Mouse (Mus musculus) spleen, adult 2 months (tissue): ENCODE results near the gene Ccdc13. TPM values are rescaled to one million over a fixed set of nuclear protein-coding genes. Genes with fewer than 3 reads are reported as not detected.

ENCODE experiments used
- DNase-seq, 2 experiments: peaks; one replicate each; pipeline versions ENCODE4 v3.0.0 to v3.0.0-alpha.2; 2012 to 2021; ENCODE audit warnings: low spot score in 2 of 2, low read depth in 1 of 2
- H3K27ac ChIP-seq: fragments of 200-500 bp; 2 replicates; pipeline ENCODE4 v1.5.1; 2012; ENCODE audit warnings: low read length, inconsistent platforms; ENCODE audit not compliant: insufficient read depth
- H3K27me3 ChIP-seq: fragments of 200-500 bp; 2 replicates; pipeline ENCODE4 v1.6.1; 2012; ENCODE audit warnings: mild to moderate bottlenecking, moderate library complexity, low read length, inconsistent platforms; ENCODE audit not compliant: control insufficient read depth, insufficient read depth
- H3K36me3 ChIP-seq: fragments of 200-500 bp; 2 replicates; pipeline ENCODE4 v1.6.1; 2012; ENCODE audit warnings: mild to moderate bottlenecking, low read length, inconsistent platforms; ENCODE audit not compliant: control insufficient read depth, insufficient read depth
- H3K4me1 ChIP-seq: fragments of 200-500 bp; 2 replicates; pipeline ENCODE4 v1.6.1; 2011; ENCODE audit warnings: inconsistent platforms; ENCODE audit not compliant: control insufficient read depth, insufficient read depth, insufficient read length
- H3K4me3 ChIP-seq: fragments of 200-500 bp; 2 replicates; pipeline ENCODE4 v1.5.1; 2011; ENCODE audit warnings: mild to moderate bottlenecking, inconsistent platforms; ENCODE audit not compliant: insufficient read depth, insufficient read length; ENCODE audit errors: extremely low read depth
- CTCF ChIP-seq: fragments of 200-500 bp; IDR thresholded peaks from 2 replicates; pipeline ENCODE4 v1.5.1; 2011; ENCODE audit warnings: mild to moderate bottlenecking, inconsistent platforms; ENCODE audit not compliant: insufficient read depth, insufficient read length, insufficient replicate concordance; ENCODE audit errors: extremely low read depth
- POLR2A ChIP-seq: fragments of 200-500 bp; IDR thresholded peaks from 2 replicates; pipeline ENCODE4 v1.6.1; 2011; ENCODE audit warnings: low read depth, low read length, inconsistent platforms
- WGBS: fragments of 180-500 bp; shearing (Covaris S2); methylation state at CpG from one replicate; pipeline ENCODE4 v1.1.7; 2018; 5-methylcytosine and 5-hydroxymethylcytosine counted together
- polyA plus RNA-seq: library from polyadenylated mRNA; depleted of rRNA; stranded (reverse); fragments of >200 nt; gene quantifications from 2 replicates; pipeline ENCODE4 v1.2.3, GENCODE M21; 2012

Gene Ccdc13
- polyA plus RNA-seq, 1 experiment, result not detected

DNA sequence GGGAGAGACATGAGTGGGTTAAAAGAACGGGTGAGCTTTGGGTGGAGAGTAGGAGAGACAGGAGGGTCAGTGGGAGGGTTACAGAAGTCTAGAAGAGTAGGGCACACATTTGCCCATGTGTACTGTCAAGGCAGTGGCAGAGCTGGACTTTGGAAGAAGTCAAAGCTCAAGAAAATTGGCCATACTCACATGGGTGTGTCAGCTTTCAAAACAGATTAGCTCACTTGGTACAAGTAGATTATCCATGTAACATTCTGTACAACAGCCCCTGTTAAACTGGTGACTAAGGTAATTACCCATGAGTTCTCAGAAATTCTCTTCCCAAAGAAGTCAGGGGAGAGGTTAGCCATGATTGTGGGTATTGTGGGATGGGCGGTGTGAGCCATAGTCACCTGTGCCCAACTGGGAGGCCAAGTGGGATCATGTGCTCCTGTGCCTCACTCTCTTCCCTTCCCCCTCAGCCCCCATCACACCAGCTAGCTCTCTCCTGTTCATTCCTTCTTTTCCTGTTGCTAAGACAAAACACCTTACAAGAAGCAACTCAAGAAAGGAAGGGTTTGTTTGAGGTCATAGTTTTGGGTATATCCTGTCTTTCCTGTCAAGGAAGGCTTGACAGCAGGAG, 32.9 kb upstream of the Ccdc13 start:
- H3K36me3 ChIP-seq, result no peaks in the 10 kb centered on the region
- no peak for TF ChIP-seq CTCF
- no peak for TF ChIP-seq POLR2A
- no peak overlapping the region for H3K27ac ChIP-seq
- H3K4me1 ChIP-seq, result no peaks in the 10 kb centered on the region
- DNase-seq, result no peak
- 82% methylated on average over 2 of the region's 2 CpGs for WGBS
- no peak overlapping the region for H3K4me3 ChIP-seq
- H3K27me3 ChIP-seq, result no peaks in the 10 kb centered on the region

DNA sequence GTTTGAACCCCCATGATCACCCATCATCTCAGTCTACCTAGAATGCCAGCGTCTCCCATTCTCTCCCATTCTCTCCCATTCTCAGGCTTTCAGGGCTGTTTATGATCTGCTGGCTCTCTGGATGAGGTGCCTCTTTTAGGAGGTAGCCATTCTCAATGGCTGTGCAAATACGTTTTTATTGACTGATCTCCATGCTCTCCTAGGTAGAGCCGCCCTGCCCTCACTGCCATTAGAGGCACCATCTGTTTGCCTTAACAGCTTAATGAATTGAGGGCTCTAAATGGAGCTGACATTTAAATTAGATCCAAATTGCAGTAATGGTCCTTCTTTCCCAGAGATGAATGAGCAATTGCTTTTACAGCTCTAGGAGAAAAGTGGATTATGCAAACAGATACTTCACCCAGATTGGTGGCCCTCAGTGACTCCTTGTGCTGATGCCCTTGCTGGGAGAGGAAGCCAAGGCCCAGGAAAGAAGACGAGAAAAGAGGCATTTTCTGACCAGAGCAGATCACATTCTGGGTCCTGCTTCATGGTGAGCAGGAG, 30.8 kb upstream of the Ccdc13 start:
- TF ChIP-seq POLR2A (no peak), CTCF (no peak)
- no peaks in the 10 kb centered on the region for H3K27me3 ChIP-seq
- no peaks in the 10 kb centered on the region for H3K36me3 ChIP-seq
- no peak overlapping the region for H3K4me3 ChIP-seq
- DNase-seq, result no peak
- H3K27ac ChIP-seq, result no peak overlapping the region
- H3K4me1 ChIP-seq, result no peaks in the 10 kb centered on the region
- 85% methylated on average over 4 of the region's 4 CpGs for WGBS

DNA sequence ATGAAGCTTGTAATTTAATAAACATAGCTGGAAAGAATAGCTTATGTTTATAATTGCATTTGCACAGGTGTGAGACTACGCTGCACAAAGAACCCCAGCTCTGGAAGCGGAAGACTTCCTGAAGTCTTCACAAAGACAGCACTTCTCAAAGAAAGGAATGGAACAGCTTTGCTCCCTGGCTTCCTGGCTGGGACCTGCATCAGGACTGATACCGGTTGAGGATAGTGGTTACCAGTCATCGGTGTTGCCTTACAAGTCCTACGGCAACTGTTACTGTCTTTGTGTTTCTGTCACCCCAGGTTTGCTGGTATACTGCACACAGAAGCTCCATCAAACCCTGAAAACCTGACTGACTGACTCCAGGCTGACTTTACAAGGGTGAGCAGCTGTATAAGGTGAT, 30.2 kb upstream of the Ccdc13 start:
- no peak for DNase-seq
- WGBS, result 89% methylated on average over 5 of the region's 5 CpGs
- H3K27me3 ChIP-seq, result no peaks in the 10 kb centered on the region
- H3K36me3 ChIP-seq, result no peaks in the 10 kb centered on the region
- H3K4me1 ChIP-seq, result no peaks in the 10 kb centered on the region
- no peak for TF ChIP-seq CTCF
- no peak for TF ChIP-seq POLR2A
- no peak overlapping the region for H3K4me3 ChIP-seq
- H3K27ac ChIP-seq, result no peak overlapping the region

DNA sequence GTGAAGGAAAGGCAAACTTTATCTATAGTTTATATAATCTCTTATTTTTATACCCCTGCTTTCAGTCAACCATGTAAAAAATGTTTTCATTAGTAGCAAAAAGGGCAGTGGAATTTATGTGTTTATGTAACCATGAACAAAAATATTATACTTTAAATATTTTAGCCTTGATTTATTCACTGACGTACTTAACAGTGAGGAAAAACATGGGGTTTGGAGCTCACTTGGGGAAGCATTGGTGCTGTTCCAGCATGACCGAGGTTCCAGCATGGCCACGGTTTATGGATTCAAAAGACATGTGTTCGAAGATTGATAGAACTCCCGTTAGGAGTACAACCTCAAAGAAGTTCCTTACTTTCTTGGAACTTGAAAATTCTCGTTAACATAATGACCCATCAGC, 29.0 kb upstream of the Ccdc13 start:
- 89% methylated on average over 6 of the region's 6 CpGs for WGBS

DNA sequence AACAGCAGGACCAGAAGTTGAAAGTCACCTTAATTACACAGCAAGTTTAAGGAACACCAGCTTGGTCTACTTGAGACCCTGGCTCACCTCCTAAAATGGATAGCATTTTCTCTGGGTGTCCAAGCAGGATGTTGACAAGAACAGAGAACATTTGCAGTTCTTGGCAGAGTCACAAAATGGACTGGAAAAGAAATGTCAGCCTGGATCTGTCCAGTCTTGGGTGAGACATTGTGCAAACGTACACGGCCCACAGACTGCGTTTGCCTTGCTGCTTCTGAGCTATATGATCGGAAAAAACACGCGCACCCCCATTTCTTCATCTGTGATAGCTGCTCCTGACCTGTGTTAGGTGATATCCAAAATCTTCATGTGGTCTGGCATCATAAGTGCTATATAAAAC, 28.4 kb upstream of the Ccdc13 start:
- Histone ChIP-seq H3K27ac (no peak overlapping the region), H3K27me3 (no peaks in the 10 kb centered on the region), H3K36me3 (no peaks in the 10 kb centered on the region), H3K4me3 (no peak overlapping the region), H3K4me1 (no peaks in the 10 kb centered on the region)
- no peak for TF ChIP-seq POLR2A
- TF ChIP-seq CTCF, result no peak
- 93% methylated on average over 6 of the region's 6 CpGs for WGBS
- DNase-seq, result no peak

More for the DNA sequence above, 29.0 kb upstream of the Ccdc13 start:
- Histone ChIP-seq H3K4me3 (no peak overlapping the region), H3K27me3 (no peaks in the 10 kb centered on the region), H3K4me1 (no peaks in the 10 kb centered on the region), H3K36me3 (no peaks in the 10 kb centered on the region), H3K27ac (no peak overlapping the region)
- no peak for TF ChIP-seq POLR2A
- TF ChIP-seq CTCF, result no peak
- DNase-seq, result no peak

DNA sequence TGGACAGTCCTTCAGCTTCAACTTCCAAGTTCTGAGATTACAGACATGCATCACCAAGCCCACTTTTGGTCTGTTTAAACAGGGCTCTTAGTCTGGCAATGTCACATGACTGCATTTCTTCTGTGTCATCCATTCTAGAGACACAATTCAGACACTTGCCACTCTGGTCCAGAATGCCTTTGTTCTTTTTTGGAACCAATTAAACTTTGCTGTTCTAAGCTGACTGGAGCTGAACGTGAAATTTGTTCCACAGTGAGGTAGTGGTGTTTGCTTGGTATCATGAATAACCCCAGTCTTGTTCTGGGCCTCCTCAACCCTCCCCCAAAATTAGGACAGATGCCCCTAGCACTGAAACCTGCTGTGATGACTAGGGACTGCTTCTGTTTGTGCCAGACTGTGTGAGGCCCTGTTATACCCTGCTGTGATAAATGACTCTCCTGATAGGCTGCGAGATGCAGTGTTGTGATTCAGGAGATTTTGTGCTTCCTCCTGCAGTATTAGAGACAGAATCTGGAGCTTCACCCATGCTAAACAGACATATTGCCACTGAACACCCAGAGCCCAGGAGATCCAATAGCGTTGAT, 26.3 kb upstream of the Ccdc13 start:
- WGBS, result 73% methylated on average over 3 of the region's 3 CpGs
- Histone ChIP-seq H3K4me3 (no peak overlapping the region), H3K27ac (no peak overlapping the region), H3K36me3 (no peaks in the 10 kb centered on the region), H3K4me1 (no peaks in the 10 kb centered on the region), H3K27me3 (no peaks in the 10 kb centered on the region)
- DNase-seq, result no peak
- TF ChIP-seq POLR2A, result no peak
- no peak for TF ChIP-seq CTCF

DNA sequence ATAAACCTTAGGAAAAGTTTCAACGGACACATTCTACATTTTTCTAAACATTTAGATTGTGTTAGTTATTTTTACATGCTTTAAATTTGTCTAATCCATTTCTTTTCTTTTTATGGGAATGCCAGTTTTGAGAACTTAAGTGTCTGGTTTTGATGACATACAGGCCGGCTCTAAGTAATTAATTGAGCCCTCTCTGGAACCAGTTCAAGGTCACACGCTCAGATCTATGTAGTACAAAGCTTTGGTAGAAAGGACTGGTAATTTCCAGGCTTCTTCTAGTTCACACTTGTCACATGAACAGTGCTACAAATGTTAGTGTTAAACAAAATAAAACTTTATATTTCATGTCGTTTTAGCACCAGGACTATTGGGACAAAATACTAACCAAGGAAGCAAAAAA, 25.6 kb upstream of the Ccdc13 start:
- TF ChIP-seq POLR2A (no peak), CTCF (no peak)
- H3K36me3 ChIP-seq, result no peaks in the 10 kb centered on the region
- DNase-seq, result no peak
- H3K4me1 ChIP-seq, result no peaks in the 10 kb centered on the region
- WGBS, result 82% methylated on average over 4 of the region's 4 CpGs
- H3K4me3 ChIP-seq, result no peak overlapping the region
- no peak overlapping the region for H3K27ac ChIP-seq
- no peaks in the 10 kb centered on the region for H3K27me3 ChIP-seq
